Mouse (Mus musculus) liver, embryonic 13.5 days (tissue): ENCODE data around the gene Pex12. TPM values are rescaled to one million over a fixed set of nuclear protein-coding genes. Genes with fewer than 3 reads are reported as not detected.

Experiments
- ATAC-seq: fragments of 200-750 bp; cut with Nextera tagmentation; 2 replicates; pipeline ENCODE4 v1.8.0; 2017; ENCODE audit warnings: low read depth, mild to moderate bottlenecking, moderate number of reproducible peaks, moderate library complexity
- DNase-seq: peaks from one replicate; pipeline ENCODE4 v3.0.0; 2022
- H3K27ac ChIP-seq: fragments of 300-500 bp; sonication (generic); 2 replicates; pipeline ENCODE4 v1.5.1; 2015; ENCODE audit warnings: moderate library complexity, mild to moderate bottlenecking, inconsistent platforms
- H3K27me3 ChIP-seq: fragments of 300-500 bp; sonication (generic); 2 replicates; pipeline ENCODE4 v1.6.1; 2015; ENCODE audit warnings: mild to moderate bottlenecking, inconsistent platforms
- H3K36me3 ChIP-seq: fragments of 300-500 bp; sonication (generic); 2 replicates; pipeline ENCODE4 v1.6.1; 2015; ENCODE audit warnings: mild to moderate bottlenecking, inconsistent platforms
- H3K4me1 ChIP-seq: fragments of 300-500 bp; sonication (generic); replicated peaks from 2 replicates; pipeline ENCODE4 v1.6.1; 2015; ENCODE audit warnings: inconsistent platforms
- H3K4me2 ChIP-seq: fragments of 300-500 bp; sonication (generic); 2 replicates; pipeline ENCODE4 v1.6.1; 2015; ENCODE audit warnings: inconsistent platforms, mild to moderate bottlenecking, moderate library complexity
- H3K4me3 ChIP-seq: fragments of 300-500 bp; sonication (generic); replicated peaks from 2 replicates; pipeline ENCODE4 v1.5.1; 2015; ENCODE audit warnings: mild to moderate bottlenecking, inconsistent platforms
- H3K9ac ChIP-seq: fragments of 300-500 bp; sonication (generic); 2 replicates; pipeline ENCODE4 v1.6.1; 2015; ENCODE audit warnings: mild to moderate bottlenecking, inconsistent platforms
- H3K9me3 ChIP-seq: fragments of 300-500 bp; sonication (generic); replicated peaks from 2 replicates; pipeline ENCODE4 v1.6.1; 2016; ENCODE audit warnings: inconsistent platforms
- WGBS: fragments of 180-500 bp; shearing (Covaris S2); methylation state at CpG from one replicate; pipeline ENCODE4 v1.1.7; 2015; ENCODE audit not compliant: insufficient replicate concordance; 5-methylcytosine and 5-hydroxymethylcytosine counted together
- polyA plus RNA-seq: library from polyadenylated mRNA; unstranded; fragments of >200 nt; fragmentation: Nextera tagmentation; extraction: Ambion mirVana; gene quantifications from 2 replicates; pipeline ENCODE4 v1.2.1, GENCODE M21; 2015

Gene Pex12
- polyA plus RNA-seq, 1 experiment from 2014 or later = 5.5 TPM

- Histone ChIP-seq H3K4me1 (peaks cover 59% of the 10 kb centered on the region), H3K4me3 (peak overlapping the region; percentile 93), H3K4me2 (peak overlapping the region; percentile 86), H3K36me3 (peaks cover 9% of the 10 kb centered on the region), H3K9ac (peak overlapping the region; percentile 95), H3K27me3 (no peaks in the 10 kb centered on the region), H3K9me3 (no peaks in the 10 kb centered on the region), H3K27ac (peak overlapping the region; percentile 97)
- DNase-seq (no peak), ATAC-seq (no peak)
- WGBS = 3% methylated on average over 10 of the region's 10 CpGs
Observed at GRCm38 (mm10) chr11:83302124-83302523, 262 bp downstream of the Pex12 start.

- peak overlapping the region; percentile 97 for H3K27ac ChIP-seq
- no peaks in the 10 kb centered on the region for H3K9me3 ChIP-seq
- peak overlapping the region; percentile 95; the same call in 1 of the 2 replicates for H3K9ac ChIP-seq
- ATAC-seq (no peak), DNase-seq (no peak)
- peaks cover 15% of the 10 kb centered on the region for H3K36me3 ChIP-seq
- peak overlapping the region; percentile 93 for H3K4me3 ChIP-seq
- H3K27me3 ChIP-seq = no peaks in the 10 kb centered on the region
- H3K4me1 ChIP-seq = peaks cover 61% of the 10 kb centered on the region
- WGBS = 58% methylated on average over 2 of the region's 2 CpGs
- H3K4me2 ChIP-seq = peak overlapping the region; percentile 86
Observed at GRCm38 (mm10) chr11:83301431-83301831, 955 bp downstream of the Pex12 start.

GRCm38 (mm10) chr11:83299724-83300123 is 2.7 kb downstream of the Pex12 start:
- 90% methylated on average over 9 of the region's 9 CpGs for WGBS
- H3K4me3 ChIP-seq = peak overlapping the region; percentile 77
- peak overlapping the region; percentile 1; the same call in 1 of the 2 replicates for H3K9ac ChIP-seq
- no peak for DNase-seq
- ATAC-seq = no peak
- no peaks in the 10 kb centered on the region for H3K27me3 ChIP-seq
- H3K9me3 ChIP-seq = no peaks in the 10 kb centered on the region
- H3K36me3 ChIP-seq = peaks cover 31% of the 10 kb centered on the region
- peaks cover 66% of the 10 kb centered on the region for H3K4me1 ChIP-seq
- no peak overlapping the region for H3K27ac ChIP-seq
- peak overlapping the region; percentile 92 for H3K4me2 ChIP-seq

GRCm38 (mm10) chr11:83298225-83299195 is 3.9 kb downstream of the Pex12 start, which contains the start of gene Ap2b1:
Gene Ap2b1 (plus strand): TSS chr11:83299024.
- no peaks in the 10 kb centered on the region for H3K27me3 ChIP-seq
- DNase-seq = peak; percentile 90
- H3K4me3 ChIP-seq = peak within 1 kb of the TSS; percentile 77
- H3K9ac ChIP-seq = peak within 1 kb of the TSS; percentile 90
- ATAC-seq = peak; percentile 90
- H3K4me2 ChIP-seq = peak within 1 kb of the TSS; percentile 92
- peaks cover 62% of the 10 kb centered on the region for H3K4me1 ChIP-seq
- H3K9me3 ChIP-seq = no peaks in the 10 kb centered on the region
- 3% methylated on average over 56 of the region's 56 CpGs for WGBS
- H3K36me3 ChIP-seq = peaks cover 40% of the 10 kb centered on the region
- peak within 1 kb of the TSS; percentile 93 for H3K27ac ChIP-seq

GRCm38 (mm10) chr11:83297816-83298215 is 4.6 kb downstream of the Pex12 start:
- Histone ChIP-seq H3K4me1 (peaks cover 64% of the 10 kb centered on the region), H3K27me3 (no peaks in the 10 kb centered on the region)

GRCm38 (mm10) chr11:83294133-83294532 is 8.3 kb downstream of the Pex12 start:
- H3K9me3 ChIP-seq = no peaks in the 10 kb centered on the region
- peak overlapping the region; percentile 89 for H3K4me2 ChIP-seq
- WGBS = 94% methylated on average over 2 of the region's 2 CpGs
- peak overlapping the region; percentile 63 for H3K27ac ChIP-seq
- no peaks in the 10 kb centered on the region for H3K27me3 ChIP-seq
- H3K4me3 ChIP-seq = peak overlapping the region; percentile 79
- H3K9ac ChIP-seq = no peak overlapping the region; the same call in 1 of the 2 replicates
- H3K4me1 ChIP-seq = peaks cover 72% of the 10 kb centered on the region
- peaks cover 38% of the 10 kb centered on the region for H3K36me3 ChIP-seq
- ATAC-seq (no peak), DNase-seq (no peak)

More at GRCm38 (mm10) chr11:83297816-83298215, 4.6 kb downstream of the Pex12 start:
- peak overlapping the region; percentile 93 for H3K27ac ChIP-seq
- peak overlapping the region; percentile 77 for H3K4me3 ChIP-seq
- DNase-seq = no peak
- WGBS = 41% methylated on average over 6 of the region's 6 CpGs
- no peak for ATAC-seq
- H3K9ac ChIP-seq = peak overlapping the region; percentile 90
- no peaks in the 10 kb centered on the region for H3K9me3 ChIP-seq
- peak overlapping the region; percentile 92 for H3K4me2 ChIP-seq
- peaks cover 41% of the 10 kb centered on the region for H3K36me3 ChIP-seq

GRCm38 (mm10) chr11:83293182-83293581 is 9.2 kb downstream of the Pex12 start:
- no peak for DNase-seq
- WGBS = 93% methylated on average over 1 of the region's 1 CpGs
- Histone ChIP-seq H3K4me3 (peak overlapping the region; percentile 79), H3K27me3 (no peaks in the 10 kb centered on the region), H3K9me3 (no peaks in the 10 kb centered on the region), H3K4me2 (peak overlapping the region; percentile 89), H3K9ac (peak overlapping the region; percentile 86), H3K36me3 (peaks cover 38% of the 10 kb centered on the region), H3K4me1 (peaks cover 77% of the 10 kb centered on the region), H3K27ac (peak overlapping the region; percentile 79)
- no peak for ATAC-seq

- Histone ChIP-seq H3K4me3 (peak overlapping the region; percentile 79), H3K9me3 (no peaks in the 10 kb centered on the region), H3K4me1 (peaks cover 73% of the 10 kb centered on the region), H3K9ac (peak overlapping the region; percentile 86), H3K27me3 (no peaks in the 10 kb centered on the region), H3K4me2 (peak overlapping the region; percentile 89), H3K27ac (peak overlapping the region; percentile 79), H3K36me3 (peaks cover 34% of the 10 kb centered on the region)
- DNase-seq (no peak), ATAC-seq (no peak)
- WGBS = 0% methylated on average over 5 of the region's 5 CpGs
Observed at GRCm38 (mm10) chr11:83292251-83292587, 10.2 kb downstream of the Pex12 start.

GRCm38 (mm10) chr11:83291375-83292250 is 10.8 kb downstream of the Pex12 start:
- WGBS = under 1% methylated on average over 38 of the region's 38 CpGs
- H3K4me3 ChIP-seq = peak overlapping the region; percentile 79
- DNase-seq (peak; percentile 93), ATAC-seq (peak; percentile 93)
- peak overlapping the region; percentile 84 for H3K27ac ChIP-seq
- H3K9me3 ChIP-seq = no peaks in the 10 kb centered on the region
- H3K27me3 ChIP-seq = no peaks in the 10 kb centered on the region
- H3K9ac ChIP-seq = peak overlapping the region; percentile 86
- peaks cover 72% of the 10 kb centered on the region for H3K4me1 ChIP-seq
- H3K36me3 ChIP-seq = peaks cover 28% of the 10 kb centered on the region
- H3K4me2 ChIP-seq = peak overlapping the region; percentile 89

- ATAC-seq = no peak
- H3K9ac ChIP-seq = 0 out of 2 replicates have a peak overlapping the region, but pooled peaks have one; percentile 31
- H3K4me3 ChIP-seq = no peak overlapping the region
- no peak overlapping the region for H3K4me2 ChIP-seq
- H3K27ac ChIP-seq = peak overlapping the region; percentile 84
- H3K9me3 ChIP-seq = no peaks in the 10 kb centered on the region
- DNase-seq = no peak
- no peaks in the 10 kb centered on the region for H3K27me3 ChIP-seq
- H3K36me3 ChIP-seq = peaks cover 9% of the 10 kb centered on the region
- WGBS = 82% methylated on average over 2 of the region's 2 CpGs
- peaks cover 74% of the 10 kb centered on the region for H3K4me1 ChIP-seq
Observed at GRCm38 (mm10) chr11:83289633-83290032, 12.8 kb downstream of the Pex12 start.

GRCm38 (mm10) chr11:83289036-83289435 is 13.3 kb downstream of the Pex12 start:
- Histone ChIP-seq H3K9ac (no peak overlapping the region), H3K4me2 (no peak overlapping the region), H3K4me1 (peaks cover 77% of the 10 kb centered on the region), H3K4me3 (no peak overlapping the region), H3K36me3 (peaks cover 8% of the 10 kb centered on the region), H3K9me3 (no peaks in the 10 kb centered on the region), H3K27me3 (no peaks in the 10 kb centered on the region; the same call in 1 of the 2 replicates), H3K27ac (0 out of 2 replicates have a peak overlapping the region, but pooled peaks have one; percentile 84)
- no peak for DNase-seq
- 85% methylated on average over 5 of the region's 5 CpGs for WGBS
- ATAC-seq = no peak
